Mouse (Mus musculus) WW6 (cell line): ENCODE data around the gene Klrb1.

Experiments
- DNase-seq: peaks from one replicate; pipeline ENCODE4 v3.0.0-alpha.2; 2013; ENCODE audit warnings: low read depth, low spot score

The Klrb1 gene

DNA sequence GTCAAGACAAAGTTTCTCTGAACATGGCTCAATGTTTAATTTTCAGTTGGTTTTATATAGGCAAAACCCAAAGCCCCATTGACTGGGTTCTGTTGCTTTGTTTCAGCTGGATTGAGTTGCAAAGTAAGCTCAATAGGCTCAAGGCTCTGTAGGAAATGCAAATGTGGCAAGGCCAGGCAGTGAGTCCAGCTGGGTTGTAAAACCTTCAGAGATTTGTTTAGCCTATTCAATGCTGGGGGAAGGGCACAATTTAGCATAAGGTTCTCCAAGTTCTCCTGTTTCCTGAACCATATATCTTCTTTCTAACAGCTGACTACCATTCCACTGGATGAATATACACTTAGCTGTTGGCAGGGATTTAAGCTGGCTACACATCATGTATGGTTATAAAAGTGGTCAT is 12.0 kb upstream of the Klrb1 start:
- no peak for DNase-seq

DNA sequence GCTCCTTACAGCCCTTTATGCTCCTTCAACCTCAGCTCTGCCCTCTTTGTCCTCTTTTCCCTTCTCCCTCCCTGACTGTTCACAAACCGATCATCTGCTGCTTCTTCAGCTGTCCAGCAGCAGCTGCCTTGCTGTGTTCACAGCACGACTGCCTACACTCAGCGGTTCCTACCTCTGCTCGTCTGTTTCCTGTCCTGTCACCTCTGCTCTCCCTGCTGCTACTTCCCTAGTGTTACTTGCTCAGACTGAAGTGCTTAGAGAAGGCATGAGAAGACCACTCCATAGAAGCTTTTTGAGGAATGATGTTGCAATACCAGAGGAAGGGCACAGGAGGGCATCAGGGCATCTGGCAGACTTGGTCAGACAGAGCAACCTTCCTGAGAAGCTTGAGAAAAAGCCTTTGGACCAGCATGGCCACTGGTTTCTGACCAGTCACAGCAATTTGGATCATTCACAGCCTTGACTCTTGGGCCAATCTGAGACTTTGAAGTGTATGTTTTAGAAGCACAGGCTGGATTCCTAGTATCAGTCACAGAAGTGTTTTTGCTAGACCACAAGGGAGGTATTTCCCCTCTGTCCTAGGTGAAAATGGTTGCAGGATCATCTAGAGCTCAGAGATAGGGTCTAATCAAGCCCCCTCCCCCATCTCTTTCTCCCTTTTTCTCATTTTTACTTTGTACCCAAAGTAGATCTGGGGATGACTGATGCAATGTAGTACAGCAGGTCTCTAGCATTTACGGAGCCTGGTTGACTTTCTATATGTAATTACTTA is 11.2 kb upstream of the Klrb1 start:
- no peak for DNase-seq

DNA sequence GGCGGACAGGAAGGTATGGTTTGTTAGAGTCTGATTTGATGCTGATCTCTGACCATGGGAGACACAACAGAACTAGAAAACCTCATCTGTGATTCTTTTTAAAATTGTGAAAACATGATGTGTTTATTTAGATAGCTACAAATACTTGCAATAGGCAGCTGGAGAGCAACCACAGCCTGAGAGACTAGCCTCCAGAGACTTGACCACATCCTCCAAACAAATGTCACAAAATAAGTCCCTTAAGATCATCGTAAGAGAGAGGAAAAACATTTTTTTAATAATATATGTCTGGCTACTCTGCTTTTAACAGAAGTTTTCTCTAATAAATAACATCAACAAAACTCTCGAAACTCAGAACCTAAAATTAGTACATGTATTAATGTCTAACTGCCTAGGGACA is 9.2 kb upstream of the Klrb1 start:
- no peak for DNase-seq

DNA sequence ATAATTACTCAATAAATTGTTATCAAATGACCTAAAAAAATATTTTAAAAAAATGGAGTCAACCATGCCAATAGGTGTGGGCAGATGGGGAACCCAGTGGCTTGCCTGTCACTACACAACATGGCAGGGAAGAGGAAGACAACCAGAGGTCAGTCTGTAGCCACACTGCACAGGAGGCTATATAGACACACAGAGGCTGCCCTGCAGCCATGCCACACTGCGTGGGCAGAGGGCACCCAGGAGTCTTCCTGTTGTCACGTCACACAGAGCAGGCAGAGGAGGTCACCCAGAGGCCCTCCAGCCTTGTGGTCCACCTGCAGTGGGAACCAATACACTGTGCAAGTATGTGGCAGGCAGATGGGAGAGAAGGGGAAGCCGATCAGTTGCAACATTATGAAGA is 21.2 kb downstream of the Klrb1 start:
- no peak for DNase-seq

DNA sequence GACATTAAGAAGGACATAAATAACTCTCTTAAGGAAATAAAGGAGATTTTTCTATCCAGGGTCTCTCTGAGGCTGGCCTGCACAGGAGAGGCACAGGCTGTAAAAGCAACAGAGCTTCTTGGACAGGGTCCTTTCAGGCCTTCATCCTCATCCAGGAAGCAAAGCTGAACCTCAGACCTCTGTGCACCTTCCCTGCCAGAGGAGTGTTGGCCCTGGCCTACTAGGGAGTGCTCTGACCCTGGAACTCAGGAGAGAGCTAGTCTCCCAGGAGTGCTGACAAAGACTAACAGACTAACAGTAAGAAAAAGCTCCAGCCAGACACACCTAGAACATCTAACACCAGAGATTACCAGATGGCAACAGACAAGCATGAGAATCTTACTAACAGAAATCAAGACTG is 43.3 kb downstream of the Klrb1 start:
- DNase-seq = no peak

DNA sequence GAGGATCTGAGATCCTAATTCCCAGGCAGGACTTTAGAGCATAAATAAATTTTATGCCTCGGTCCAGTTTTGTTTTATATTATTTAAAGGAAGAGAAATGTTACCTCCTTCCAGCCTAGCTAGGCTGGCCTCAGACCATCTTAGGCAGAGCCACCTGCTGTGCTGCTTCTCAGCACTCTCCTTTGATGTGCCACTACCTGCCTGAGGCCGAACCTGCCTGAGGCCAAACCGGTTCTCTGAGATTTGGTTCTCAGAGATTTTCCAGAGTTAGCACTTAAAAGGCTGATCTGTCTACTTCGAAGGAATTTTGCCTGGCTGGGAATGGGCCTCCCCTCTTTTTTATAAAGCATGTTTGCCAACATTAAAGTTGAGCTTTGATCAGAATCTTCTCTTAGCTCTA is 52.9 kb downstream of the Klrb1 start:
- DNase-seq = no peak

DNA sequence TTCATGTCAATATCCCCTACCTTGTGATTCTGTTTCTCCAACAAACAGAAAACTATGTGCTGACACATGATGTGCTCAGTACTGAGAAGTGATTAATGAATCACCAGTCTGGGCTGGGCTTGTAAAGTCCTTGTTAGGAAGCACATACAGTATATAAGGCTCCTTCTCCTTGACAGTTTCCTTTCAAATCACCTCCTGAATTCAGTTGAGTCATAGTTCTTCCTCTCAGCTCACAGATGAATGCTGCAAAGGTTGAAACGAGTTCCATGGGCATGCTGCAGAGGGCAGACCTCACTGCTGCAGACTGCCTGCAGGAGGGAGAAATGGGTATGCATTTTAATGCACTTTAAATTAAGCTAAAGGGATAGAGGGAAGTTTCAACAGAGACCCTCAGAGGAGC is 60.7 kb downstream of the Klrb1 start, which contains the start of gene Clec2h:
Gene Clec2h, plus strand, starts transcription at position 180 of the 400 bp plus-strand sequence.
- DNase-seq = no peak

DNA sequence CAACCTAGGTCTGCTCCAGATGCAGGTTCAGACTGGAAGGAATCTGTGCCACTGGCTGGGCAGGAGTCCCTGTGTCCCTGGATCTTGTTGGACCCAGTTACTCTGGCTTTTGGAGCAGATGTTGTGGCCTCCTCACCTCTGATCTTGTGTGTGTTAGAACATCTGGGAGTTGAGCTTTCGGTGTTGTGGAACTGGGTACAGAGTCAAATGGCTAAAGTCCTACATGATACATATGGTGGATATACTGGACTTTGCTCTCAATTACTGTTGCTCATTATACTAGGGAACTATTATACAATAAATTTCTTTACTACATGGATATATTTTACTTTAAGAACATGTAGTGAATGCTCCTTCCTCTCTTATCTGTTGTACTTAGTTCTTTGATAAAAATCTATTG is 61.6 kb downstream of the Klrb1 start:
- DNase-seq = no peak
